Mouse (Mus musculus): Measurements from ENCODE around the gene Farp1. TPM values are rescaled to one million over a fixed set of nuclear protein-coding genes. Genes with fewer than 3 reads are reported as not detected.
A peak's percentile ranks its signal among the peaks of the same experiment; 100 is the strongest.
"Not testable (repeated sequence)": the region's sequence is repeated elsewhere in the genome, so short reads cannot be mapped to it uniquely, and the experiment has no call there.

Farp1 gene
- 1 to 10 TPM; 5.3 to 6.1 TPM for total RNA-seq (2021)
- long read RNA-seq, experiment 1, full-length matches to known transcripts: 2 of 4 reads
- long read RNA-seq, experiment 1, partial matches to known transcripts: 0 of 4 reads
- long read RNA-seq, experiment 1, other reads (novel, unspliced or antisense): 2 of 4 reads
- long read RNA-seq, experiment 2, partial matches to known transcripts: 0 of 2 reads
- long read RNA-seq, experiment 2, other reads (novel, unspliced or antisense): 2 of 2 reads

- peak; percentile 69 for DNase-seq (ENCODE audit: low spot score)
Observed at GRCm38 (mm10) chr14:121034973-121035662, at the start of gene Farp1. Gene Farp1, plus strand, starts transcription at chr14:121035200.

GRCm38 (mm10) chr14:120989126-120989525 lies 45.9 kb upstream of the Farp1 start:
- DNase-seq (ENCODE audit: low spot score): no peak

- DNase-seq (ENCODE audit: low spot score): no peak
Observed at GRCm38 (mm10) chr14:120997686-120998085, 37.3 kb upstream of the Farp1 start.

DNA sequence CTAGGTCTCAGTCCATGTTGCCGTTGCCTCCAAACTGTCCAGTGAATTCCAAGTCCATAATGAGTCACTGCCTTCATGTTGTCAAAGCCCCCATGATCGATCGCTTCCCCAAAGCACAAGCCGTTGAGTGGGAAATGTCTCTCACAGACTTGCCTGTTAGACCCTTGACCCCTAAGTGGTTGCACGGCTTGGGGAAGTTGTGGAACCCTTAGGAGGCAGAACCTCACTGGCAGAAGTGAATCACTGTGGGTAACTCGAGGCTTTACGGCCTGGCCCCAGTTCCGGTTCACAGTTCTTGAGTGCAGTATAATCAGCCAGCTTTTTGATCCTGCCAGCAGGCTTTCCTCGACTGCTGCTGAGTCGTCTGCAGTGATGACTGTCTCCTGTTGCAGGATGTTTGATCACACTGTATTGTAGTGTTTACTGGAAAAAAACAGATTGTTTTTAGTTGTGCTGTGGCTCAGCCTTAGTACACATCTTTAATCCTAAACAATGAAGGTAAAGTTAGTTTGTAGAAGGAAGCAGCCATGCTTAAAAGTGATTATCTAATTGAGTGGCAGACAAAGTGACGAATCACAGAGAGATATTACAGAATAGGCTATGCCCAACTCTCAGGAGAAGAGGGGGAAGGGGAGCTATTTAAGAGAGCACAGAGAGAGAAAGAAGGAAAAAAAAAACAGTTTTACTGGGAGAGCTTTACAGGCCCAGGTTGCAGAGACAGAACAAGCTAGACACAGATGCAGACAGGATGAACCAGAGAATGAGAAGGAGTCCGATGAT lies 34.2 kb upstream of the Farp1 start:
- no peak for DNase-seq (ENCODE audit: low spot score)

DNA sequence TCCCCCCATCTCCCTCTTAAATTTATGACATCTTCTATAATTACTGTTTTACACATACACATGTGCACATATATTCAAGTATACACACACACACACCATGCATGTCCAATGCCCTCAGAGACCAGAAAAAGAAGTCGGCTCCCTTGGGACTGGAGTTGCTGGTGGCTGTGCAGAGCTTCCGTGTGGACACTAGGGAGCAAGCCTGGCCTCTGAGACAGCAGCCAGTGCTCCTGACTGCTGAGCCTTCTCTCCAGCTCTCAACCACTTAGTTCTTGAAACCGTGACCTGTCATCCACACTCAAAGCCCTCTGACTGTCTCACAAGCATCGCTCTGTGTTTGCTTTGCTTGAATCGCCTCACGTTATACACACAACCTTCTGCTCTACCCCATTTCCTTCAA lies 29.4 kb upstream of the Farp1 start:
- DNase-seq (ENCODE audit: low spot score): no peak

DNA sequence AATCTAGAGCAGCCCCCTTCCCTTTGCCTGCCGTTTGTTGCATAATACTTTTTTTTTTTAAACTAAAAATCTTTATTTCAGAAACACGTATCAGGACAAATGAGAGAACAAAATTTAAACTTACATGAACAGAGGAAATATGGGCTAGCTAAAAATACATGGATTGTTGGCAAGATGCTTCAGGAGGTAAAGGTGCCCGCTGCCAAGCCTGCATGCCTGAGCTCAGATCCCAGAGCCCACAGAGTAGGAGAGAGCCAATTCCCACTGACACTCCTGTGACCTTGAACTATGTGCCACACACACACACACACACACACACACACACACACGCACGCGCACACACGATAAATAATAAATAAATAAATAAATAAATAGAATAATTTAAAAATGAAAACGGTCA lies 29.0 kb upstream of the Farp1 start:
- no peak for DNase-seq (ENCODE audit: low spot score)

DNA sequence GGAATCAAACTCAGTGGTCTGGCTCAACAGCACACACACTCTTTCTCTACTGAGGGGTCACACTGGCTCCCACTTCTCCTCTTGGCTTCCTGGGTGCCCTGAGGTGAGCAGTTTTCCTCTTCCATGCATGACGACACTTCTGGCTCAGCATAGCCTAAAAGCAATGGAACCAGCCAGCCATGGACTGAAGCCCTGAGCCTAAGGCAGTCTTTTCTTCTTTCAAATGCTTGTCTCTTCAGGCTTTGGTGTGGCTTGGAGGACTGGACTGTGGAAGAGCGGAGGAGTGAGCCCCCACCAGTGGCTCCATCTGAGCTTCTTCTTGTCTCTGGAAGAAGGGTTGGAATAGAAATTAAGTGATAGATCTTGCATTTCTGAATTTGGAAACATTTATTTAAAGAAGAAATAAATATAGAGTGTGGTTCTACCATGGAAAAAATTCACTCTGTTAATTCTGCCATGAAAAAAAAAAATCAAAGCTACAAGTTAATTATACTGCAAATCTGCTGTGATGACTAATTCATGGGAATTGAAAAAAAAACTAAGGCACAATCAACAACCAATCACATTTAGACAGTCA lies 19.8 kb upstream of the Farp1 start:
- no peak for DNase-seq (ENCODE audit: low spot score)

DNA sequence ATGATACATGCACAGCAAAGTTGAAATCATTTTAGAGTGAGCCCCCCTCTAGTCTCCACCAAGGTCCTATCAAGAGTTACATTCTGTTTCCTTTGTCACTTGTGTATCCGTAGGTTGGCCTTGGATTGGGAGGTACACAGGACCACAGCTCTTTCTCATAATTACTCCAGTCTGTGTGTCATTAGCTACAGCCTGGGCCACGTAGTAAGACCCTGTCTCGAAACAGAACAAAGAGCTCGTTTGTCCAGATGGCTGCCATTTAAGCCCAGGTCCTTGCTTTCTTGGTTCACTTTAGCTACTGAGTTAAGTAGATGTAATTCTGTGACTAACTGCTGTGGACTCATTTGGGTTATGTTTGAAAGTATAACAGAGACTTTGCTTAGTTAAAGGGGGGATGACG lies 12.6 kb upstream of the Farp1 start:
- DNase-seq (ENCODE audit: low spot score): no peak

DNA sequence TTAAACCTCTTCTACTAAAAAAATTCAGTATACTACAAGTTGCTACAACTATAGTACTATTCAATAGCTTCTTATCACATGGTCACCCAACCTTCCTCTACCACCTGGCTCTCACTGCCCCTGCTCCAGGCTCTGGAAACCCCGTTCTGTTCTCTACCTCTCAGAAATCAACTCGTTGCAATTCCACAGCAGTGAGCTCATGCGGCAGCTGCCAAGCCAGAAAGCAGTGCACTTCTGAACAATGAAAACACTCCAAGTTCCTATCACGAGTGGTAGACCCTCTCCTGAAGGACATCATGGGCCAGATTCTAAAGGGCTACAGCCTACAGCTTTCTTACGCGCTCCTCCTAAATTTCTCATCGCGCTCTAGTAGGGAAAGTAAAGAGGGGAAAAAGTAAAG lies 9.6 kb upstream of the Farp1 start:
- DNase-seq (ENCODE audit: low spot score): no peak

- no peak for DNase-seq (ENCODE audit: low spot score)
Observed at GRCm38 (mm10) chr14:121031396-121031795, 3.6 kb upstream of the Farp1 start.

GRCm38 (mm10) chr14:121034525-121034924 lies 475 bp upstream of the Farp1 start:
- DNase-seq (ENCODE audit: low spot score): peak; percentile 37

DNA sequence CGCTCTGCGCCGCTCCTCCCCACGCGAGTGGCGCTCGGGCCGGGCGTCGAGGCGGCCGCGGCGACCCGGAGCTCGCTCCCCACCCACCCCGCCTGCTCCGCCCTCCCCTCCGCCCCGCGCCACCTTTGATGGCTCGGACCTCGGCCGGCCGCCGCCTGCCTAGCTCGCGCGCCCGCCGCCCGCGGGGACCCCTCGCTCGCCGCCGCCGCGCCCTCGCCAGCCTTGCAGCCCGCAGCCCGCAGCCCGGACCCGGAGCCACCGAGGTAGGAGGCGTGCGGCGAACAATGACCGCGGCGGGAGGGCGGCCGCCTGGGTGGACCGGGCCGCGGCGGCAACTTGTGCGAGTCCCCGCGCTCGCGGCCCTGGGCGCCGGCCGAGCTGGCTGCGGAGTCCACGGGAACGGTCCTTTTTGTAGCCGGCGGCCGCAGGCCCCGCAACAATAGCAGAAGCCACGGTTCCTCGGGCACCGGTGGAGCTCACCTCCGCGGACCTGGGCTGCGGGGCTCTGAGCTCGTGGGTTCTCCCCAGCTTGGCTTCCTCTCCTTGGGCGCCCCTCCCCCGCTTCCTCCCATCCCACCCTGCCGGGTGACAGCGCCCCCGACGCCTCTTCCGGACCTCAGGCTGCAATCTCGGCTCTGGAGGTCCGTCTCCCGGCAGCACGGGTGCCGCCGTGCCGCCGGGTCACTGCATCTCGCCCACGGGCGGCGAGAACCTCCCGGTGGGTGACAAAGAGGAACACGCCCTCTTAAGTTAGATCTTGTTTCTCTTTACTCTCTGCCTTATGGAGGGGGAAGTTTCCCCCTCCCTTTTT lies 868 bp downstream of the Farp1 start:
- DNase-seq (ENCODE audit: low spot score): no peak

DNA sequence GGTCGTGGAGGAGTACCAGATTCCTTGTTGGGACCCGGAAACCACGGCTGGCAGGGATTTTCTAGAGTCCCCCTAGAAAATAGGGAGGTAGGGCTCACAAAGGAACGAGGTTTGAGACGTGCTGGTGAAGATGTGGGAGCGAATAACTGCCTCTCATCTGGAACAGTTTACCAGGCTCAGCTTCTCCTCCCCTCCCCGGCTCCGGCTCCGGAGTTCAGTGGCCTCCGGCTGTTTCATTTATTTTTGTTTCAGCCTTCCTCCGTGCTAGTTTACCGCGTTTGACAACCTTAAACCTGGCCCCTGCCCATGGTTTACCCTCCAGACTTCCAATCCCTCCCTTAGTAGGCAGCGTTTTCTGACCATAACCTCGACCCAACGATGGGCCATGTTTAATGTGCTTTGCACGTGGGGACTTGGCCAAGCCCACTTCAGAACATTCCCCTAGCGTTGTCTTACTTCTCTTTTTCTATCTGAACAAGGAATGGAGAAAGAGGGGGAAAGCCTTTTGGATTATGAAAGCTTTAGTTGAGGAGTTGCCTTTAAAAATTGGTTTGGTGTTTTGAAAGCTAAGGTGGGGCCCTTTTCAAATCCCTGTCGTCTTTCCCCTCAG lies 1.7 kb downstream of the Farp1 start:
- peak; percentile 32 for DNase-seq (ENCODE audit: low spot score)

- no peak for DNase-seq (ENCODE audit: low spot score)
Observed at GRCm38 (mm10) chr14:121037276-121037675, 2.3 kb downstream of the Farp1 start.

DNA sequence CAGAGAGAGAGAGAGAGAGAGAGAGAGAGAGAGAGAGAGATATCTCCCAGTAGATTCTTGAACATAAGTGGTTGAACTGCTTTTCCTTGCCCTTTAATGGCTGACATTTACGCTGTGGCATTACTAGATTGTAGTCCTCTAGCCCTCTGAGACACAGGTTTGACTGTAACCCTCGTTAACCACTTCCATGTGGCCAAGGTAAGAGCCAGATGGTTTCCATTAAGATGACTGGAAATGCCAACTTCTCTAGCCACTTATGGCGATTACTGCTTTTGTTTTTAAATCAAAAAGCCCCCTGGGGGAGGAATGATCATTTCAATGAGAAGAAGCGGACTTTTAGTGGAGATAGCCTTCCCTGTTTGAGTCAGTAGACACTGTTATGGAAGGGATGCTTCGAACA lies 3.7 kb downstream of the Farp1 start:
- DNase-seq (ENCODE audit: low spot score): no peak

GRCm38 (mm10) chr14:121044145-121044544 lies 9.1 kb downstream of the Farp1 start:
- no peak for DNase-seq (ENCODE audit: low spot score)

- DNase-seq (ENCODE audit: low spot score): no peak
Observed at GRCm38 (mm10) chr14:121046313-121046961, 11.4 kb downstream of the Farp1 start.

- DNase-seq (ENCODE audit: low spot score): no peak
Observed at GRCm38 (mm10) chr14:121047780-121048179, 12.8 kb downstream of the Farp1 start.

- not testable (repeated sequence) for DNase-seq (ENCODE audit: low spot score)
Observed at GRCm38 (mm10) chr14:121051002-121051401, 16.0 kb downstream of the Farp1 start.

- DNase-seq (ENCODE audit: low spot score): peak; percentile 49
Observed at GRCm38 (mm10) chr14:121053020-121053518, 18.1 kb downstream of the Farp1 start.

Measured in gastrocnemius, adult 18-20 months (tissue).